Mouse (Mus musculus): ENCODE results near the gene D130043K22Rik. TPM values are rescaled to one million over a fixed set of nuclear protein-coding genes. Genes with fewer than 3 reads are reported as not detected.

Gene D130043K22Rik
- polyA plus RNA-seq (2014; fragmentation: Illumina TruSeq; extraction: RNeasy Lipid Tissue Mini Kit (QIAGEN cat#74804); ENCODE audit: low read depth, low replicate concordance): 2.7 TPM

DNA sequence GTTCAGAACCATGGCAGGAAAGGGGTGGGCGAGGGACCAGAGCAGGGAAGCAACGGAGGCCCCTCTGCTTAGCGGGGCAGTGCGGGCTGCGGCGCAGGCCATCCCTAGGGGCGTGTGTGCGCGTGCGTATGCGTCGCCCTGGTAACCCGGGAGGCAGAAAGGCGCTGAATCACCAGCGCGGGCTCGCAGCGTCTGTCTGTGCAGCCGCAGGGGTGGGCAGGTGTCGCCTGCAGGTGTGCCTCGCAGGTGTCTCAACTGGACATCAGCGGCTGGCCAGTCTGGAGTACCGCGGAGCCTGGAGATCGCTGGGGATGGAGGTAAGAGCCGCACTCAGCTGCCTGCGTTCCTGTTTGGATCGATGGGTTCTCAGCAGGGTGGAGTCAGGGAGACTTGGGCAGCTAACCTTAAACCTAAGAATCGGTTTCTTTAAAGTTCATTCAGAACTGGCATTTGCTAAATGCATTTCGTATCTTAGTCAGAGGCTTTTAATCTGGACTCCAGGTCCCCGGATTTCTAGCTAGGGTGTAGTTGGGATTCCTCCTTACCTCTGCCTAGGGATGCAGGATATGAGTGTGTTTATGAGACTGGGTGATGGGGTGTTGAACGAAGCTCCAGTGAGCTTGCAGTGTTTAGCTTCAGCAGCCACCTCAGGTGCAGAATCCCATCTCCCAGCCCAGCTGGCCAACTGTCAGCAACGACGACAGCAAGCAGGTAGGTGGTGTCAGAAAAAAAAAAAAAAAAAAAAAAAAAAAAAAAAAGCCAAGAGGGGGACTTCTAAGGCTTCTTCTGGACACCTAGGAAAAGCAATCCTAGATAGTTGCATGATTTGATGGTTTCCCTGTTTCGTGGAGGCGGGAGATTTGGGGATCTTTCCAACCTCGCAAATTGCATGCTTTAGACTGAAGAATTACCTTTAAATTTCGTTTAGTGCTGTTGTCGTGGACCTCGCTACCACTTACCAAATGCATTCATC is at the start of gene D130043K22Rik:
TSS of gene D130043K22Rik (plus strand) at position 153 of the 973 bp plus-strand sequence.

DNA sequence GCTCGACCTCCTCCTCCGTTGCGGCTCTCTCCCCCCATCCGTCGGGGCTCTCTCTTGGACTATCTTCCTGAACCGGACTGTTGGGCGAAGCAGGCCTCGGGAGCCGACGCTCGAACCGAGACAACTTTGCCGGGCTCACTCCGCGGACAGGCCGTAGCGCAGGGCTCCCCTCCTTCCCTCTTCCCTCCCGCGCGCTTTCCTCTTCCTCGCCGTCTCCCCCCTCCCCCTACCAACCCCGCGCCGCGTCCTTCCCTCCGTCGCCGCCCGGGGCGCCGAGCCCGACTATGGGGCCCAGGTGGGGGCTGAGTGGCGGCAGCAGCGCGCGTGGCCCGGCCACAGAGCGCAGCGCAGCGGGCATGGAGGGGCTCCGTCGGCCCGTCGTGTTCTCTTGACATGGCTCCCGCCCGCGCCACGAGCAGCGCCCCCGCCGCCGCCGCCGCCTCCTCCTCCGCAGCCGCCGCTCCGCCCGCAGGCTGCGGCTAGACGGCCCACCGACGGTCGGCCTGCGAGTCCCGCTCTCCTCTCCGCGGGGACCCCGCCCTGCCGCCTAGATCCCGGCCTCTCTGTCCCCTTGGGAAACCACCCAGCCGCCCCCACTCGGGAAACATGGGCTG is 43.5 kb upstream of the D130043K22Rik start, which contains the start of gene BC005537:
TSS of gene BC005537 (plus strand) at position 350 of the 614 bp plus-strand sequence.

DNA sequence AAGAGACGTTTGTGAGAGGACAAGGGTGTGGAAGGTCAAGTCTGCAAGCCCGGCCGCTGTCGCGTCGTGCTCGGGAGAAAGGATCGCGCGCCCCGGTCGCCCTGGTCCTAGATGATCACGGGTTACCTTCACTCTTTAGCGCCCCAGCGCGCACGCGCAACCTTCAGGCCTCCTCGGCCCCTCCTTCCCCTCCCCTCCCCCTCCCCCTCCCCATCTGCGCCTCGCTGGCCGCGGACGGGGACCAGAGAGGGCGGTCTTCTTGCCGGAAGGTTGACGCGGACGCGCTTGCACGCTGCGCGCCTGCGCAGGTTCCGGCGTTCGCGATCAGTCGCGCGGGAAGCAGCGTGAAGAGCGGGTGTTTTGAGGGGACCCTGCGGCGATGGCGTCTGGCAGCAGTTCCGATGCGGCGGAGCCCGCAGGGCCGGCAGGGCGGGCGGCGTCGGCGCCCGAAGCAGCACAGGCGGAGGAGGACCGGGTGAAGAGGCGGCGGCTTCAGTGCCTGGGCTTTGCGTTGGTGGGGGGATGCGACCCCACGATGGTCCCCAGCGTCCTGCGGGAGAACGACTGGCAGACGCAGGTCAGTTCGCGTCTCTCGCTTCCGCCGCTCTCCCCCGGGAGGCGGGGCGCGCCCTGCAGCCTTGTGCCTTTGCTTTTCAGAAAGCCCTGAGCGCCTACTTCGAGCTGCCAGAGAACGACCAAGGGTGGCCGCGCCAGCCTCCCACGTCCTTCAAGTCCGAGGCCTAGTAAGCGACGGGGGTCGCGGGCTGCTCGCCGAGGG is 13.4 kb upstream of the D130043K22Rik start, which contains the start of the genes Acot13 and Tdp2:
TSS of gene Acot13 (minus strand) at position 188 of the 778 bp plus-strand sequence.
TSS of gene Tdp2 (plus strand) at position 327 of the 778 bp plus-strand sequence.

GRCm38 (mm10) chr13:24937108-24937838 is 92.3 kb downstream of the D130043K22Rik start, which contains the start of gene Aldh5a1:
TSS of gene Aldh5a1 (minus strand) at chr13:24937661.

GRCm38 (mm10) chr13:24942512-24943282 is 97.8 kb downstream of the D130043K22Rik start, which contains the start of gene Gpld1:
TSS of gene Gpld1 (plus strand) at chr13:24943152.

Other genes with a start within 250 kb of the D130043K22Rik start
- gene Armh2, start 103.9 kb upstream of the D130043K22Rik start, polyA plus RNA-seq (2014; fragmentation: Illumina TruSeq; extraction: RNeasy Lipid Tissue Mini Kit (QIAGEN cat#74804); ENCODE audit: low read depth, low replicate concordance): not detected
- 42.0 TPM for gene Gmnn, start 83.2 kb upstream of the D130043K22Rik start, polyA plus RNA-seq (2014; fragmentation: Illumina TruSeq; extraction: RNeasy Lipid Tissue Mini Kit (QIAGEN cat#74804); ENCODE audit: low read depth, low replicate concordance)
- 260 TPM for gene BC005537, start 43.5 kb upstream of the D130043K22Rik start, polyA plus RNA-seq (2014; fragmentation: Illumina TruSeq; extraction: RNeasy Lipid Tissue Mini Kit (QIAGEN cat#74804); ENCODE audit: low read depth, low replicate concordance)
- 347 TPM for gene Acot13, start 13.6 kb upstream of the D130043K22Rik start, polyA plus RNA-seq (2014; fragmentation: Illumina TruSeq; extraction: RNeasy Lipid Tissue Mini Kit (QIAGEN cat#74804); ENCODE audit: low read depth, low replicate concordance)
- 128 TPM for gene Tdp2, start 13.5 kb upstream of the D130043K22Rik start, polyA plus RNA-seq (2014; fragmentation: Illumina TruSeq; extraction: RNeasy Lipid Tissue Mini Kit (QIAGEN cat#74804); ENCODE audit: low read depth, low replicate concordance)
- gene Aldh5a1, start 92.5 kb downstream of the D130043K22Rik start, polyA plus RNA-seq (2014; fragmentation: Illumina TruSeq; extraction: RNeasy Lipid Tissue Mini Kit (QIAGEN cat#74804); ENCODE audit: low read depth, low replicate concordance): 39.0 TPM
- 1.4 TPM for gene Gpld1, start 98.0 kb downstream of the D130043K22Rik start, polyA plus RNA-seq (2014; fragmentation: Illumina TruSeq; extraction: RNeasy Lipid Tissue Mini Kit (QIAGEN cat#74804); ENCODE audit: low read depth, low replicate concordance)
- 36.1 TPM for gene Mrs2, start 175.2 kb downstream of the D130043K22Rik start, polyA plus RNA-seq (2014; fragmentation: Illumina TruSeq; extraction: RNeasy Lipid Tissue Mini Kit (QIAGEN cat#74804); ENCODE audit: low read depth, low replicate concordance)
- 21.3 TPM for gene Dcdc2a, start 210.9 kb downstream of the D130043K22Rik start, polyA plus RNA-seq (2014; fragmentation: Illumina TruSeq; extraction: RNeasy Lipid Tissue Mini Kit (QIAGEN cat#74804); ENCODE audit: low read depth, low replicate concordance)

Measured in kidney, adult 10 weeks (tissue).